Mouse (Mus musculus): ENCODE data around the gene Dennd6b. TPM values are rescaled to one million over a fixed set of nuclear protein-coding genes. Genes with fewer than 3 reads are reported as not detected.

Dennd6b gene
- total RNA-seq, 1 experiment from 2014 or later = 9.1 TPM

DNA sequence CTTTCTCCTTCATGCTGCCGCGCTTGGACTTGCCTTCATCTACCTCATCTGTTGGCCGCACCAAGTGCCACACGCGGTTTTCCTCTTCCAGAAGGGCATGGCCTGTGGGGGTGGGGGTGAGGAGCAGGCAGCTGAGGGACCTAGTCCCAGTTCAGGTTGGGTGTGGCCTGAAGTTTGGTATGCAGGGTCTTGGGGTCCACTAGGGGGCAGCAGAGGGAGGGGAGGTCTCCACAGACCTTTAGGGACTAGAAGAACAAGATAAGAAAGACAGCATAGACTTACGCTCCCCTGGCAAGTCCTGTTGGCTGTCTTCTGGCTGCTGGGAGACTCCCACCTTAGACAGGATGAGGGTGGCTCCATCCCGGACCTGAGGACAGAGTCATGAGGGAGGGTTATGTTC is 38.3 kb downstream of the Dennd6b start:
- peak; percentile 68 for DNase-seq

DNA sequence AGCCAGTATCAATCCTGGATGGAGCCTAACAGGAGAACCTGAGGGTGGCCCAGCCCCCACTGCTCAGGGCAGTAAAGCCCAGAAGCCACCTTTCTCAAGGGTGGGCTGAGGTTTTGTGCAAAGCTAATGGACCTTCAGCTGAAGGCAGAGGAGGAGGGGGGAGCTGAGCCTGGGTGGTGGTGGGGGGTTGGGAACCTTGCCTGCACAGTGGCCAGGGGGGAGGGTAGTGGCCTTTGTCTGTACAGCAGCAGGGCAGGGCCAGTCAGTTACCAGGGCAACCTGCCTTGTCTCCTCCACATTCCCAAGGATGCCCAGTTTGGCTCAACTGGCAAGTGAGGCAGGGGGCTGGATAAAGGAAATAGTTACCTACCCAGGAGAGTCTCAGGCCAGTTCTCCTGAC is 44.0 kb downstream of the Dennd6b start:
- DNase-seq = no peak

DNA sequence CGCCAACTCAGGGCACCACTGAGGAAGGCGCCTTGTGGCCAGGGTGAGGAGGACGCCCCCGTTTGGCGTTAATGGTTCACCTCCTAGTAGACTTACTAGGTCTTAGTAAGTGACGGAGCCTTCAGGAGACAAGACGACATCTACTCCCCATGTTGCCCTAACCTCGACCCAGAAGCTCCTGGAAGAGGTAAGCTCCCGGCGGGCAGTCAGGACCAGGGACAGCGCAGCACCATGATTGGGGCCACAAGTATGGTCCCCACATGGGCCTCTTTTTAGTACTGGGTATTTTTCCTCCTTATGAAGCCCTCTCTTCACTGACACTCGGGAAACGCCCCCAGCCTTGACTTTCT is 46.3 kb downstream of the Dennd6b start:
- peak; percentile 56 for DNase-seq

DNA sequence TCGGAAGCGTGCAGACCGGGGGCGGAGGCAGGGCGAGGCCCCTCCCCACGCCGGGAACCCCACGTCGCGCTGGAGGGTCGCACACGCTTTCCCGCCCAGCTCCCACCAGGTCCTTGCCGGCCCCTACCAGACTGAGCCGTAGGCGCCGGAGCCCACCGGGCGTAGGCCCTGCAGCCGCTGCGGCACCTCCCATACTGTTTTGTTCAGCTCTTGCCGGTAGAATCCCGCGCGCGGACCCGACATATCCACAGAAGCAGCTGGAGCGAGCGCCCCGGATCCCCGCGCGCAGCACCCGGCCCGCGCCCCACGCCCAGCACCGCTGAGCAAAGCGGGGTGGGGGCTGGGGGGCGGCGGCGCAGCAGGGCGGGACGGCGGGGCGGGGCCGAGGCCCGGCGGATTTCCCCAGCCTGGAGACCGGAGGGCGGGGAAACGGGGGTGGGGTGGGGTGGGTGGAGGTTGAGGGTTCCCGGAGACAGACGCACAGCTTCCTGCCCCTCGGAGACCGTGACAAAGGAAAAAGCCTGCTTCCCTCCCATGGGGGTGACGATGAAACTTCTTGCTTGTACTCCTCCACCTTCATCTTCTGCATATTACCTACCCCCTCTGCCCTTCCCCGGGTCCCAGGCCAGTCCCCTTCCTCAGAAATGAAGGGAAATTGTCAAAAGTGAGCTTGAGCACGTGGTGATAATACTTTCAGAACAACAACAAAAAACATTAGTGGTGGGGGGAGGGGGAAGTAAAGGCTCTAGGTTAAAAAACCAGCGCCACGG is 46.8 kb downstream of the Dennd6b start, which contains the start of gene Mapk11:
Mapk11 (minus strand) TSS at position 358 of the 770 bp plus-strand sequence.
- peak; percentile 46 for DNase-seq

DNA sequence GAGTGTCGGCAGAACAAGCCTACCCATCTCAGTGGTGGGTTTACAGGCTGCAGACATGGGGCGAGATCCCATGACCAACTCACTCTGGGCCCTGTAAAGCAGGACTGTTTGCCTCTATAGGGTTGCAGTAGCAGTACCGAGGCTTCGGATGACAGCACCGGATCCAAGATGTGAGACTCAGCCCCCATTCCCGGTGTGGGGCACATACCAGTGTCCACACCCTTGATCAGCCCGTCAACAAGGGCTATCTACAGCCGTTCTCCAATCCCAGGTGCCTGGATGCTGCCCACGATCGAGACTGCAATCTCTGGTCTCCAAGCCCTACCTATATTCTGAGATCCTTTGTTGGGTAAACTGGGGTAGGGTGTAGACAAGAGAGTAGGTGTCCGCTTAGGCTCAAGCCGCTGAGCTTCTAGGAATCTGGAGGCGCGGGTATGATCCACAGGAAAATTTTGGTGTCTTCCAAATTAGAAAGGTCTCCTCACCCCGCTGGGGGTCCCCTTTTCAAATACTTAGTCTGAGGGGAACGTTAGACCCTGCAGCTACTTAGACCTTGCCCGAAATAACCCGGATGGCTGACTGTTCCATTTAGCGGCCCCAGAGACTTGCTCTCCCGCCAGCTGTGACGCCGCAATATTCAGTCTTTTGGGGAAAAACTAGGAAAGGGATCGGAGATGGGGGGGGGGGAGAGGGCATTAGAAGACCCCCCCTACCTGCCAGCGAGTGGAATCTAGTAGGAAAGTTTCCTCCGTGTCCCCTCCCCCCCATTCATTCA is 47.6 kb downstream of the Dennd6b start:
- no peak for DNase-seq

DNA sequence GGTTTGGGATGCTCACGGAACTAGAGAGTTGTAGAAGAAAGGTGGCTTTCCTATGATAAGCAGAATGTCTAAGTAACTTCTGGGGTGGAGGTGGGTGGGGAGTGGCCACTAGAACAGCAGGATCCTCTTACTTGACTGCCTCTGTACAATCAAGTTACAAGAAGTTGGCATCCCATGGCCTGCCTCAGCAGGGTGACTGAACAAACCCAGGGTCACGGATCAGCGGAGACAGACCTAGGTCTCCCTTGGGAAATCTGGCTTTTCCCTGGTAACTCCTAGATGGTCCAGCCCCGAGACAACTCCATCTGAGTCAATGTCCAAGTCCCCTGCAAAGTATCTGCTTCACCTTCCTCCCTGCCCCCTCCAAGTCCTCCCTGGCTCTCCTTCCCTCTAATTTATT is 48.4 kb downstream of the Dennd6b start:
- no peak for DNase-seq

DNA sequence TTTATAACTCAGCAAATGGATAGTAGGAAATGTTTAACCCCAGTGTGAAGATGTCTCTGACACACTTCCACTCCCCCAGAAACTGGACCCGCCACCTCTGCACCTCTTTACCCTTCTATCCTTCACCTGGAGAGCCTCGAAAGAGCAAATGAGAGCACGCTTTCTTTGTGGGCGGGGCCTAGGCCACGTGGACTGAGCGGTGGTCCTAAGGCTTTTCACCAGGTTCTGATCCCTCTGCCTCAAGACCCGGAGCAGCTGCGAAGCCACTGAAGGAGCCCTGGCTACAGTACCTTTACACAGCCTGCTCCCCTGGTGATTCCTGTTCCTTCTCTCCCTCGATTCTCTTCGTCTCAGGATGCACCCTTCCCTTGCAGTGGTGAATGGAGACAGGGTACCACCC is 48.8 kb downstream of the Dennd6b start:
- no peak for DNase-seq

DNA sequence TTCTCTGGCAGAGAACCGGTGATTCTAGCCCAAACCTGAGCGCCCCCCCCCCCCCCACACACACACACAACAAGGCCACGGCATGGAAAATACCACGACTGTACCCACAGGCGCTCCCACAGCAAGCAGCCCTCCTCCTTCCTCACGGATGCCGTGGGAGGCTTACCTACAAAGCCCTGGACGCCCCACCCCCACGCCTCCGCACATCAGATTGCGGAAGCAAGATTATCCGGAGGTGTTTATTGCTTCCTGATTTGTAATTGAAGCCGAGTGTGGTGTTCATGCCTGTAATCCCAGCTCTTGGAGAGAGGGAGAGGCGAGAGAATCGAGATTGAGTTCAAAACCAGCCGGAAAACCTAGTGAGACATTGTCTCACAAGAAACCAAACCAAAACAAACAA is 49.3 kb downstream of the Dennd6b start:
- DNase-seq = no peak

DNA sequence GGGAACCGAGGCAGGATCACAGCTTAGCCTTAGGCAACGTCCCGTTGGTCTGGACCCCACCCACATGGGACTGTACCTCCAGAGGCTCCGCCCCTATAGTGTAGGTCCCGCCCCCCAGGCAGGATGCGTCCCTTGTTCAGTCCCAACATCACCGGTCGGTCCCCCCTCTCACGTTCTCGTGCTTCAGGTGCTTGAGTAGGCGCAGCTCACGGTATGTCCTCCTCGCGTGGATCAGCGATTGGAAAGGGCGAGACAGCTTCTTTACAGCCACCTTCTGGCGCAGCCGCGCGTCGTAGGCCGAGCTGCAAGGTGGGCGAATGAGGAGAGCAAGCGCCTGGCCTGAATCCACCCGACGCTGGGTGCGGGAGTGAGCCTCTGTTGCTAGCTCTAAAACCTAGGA is 49.8 kb downstream of the Dennd6b start:
- DNase-seq = no peak

DNA sequence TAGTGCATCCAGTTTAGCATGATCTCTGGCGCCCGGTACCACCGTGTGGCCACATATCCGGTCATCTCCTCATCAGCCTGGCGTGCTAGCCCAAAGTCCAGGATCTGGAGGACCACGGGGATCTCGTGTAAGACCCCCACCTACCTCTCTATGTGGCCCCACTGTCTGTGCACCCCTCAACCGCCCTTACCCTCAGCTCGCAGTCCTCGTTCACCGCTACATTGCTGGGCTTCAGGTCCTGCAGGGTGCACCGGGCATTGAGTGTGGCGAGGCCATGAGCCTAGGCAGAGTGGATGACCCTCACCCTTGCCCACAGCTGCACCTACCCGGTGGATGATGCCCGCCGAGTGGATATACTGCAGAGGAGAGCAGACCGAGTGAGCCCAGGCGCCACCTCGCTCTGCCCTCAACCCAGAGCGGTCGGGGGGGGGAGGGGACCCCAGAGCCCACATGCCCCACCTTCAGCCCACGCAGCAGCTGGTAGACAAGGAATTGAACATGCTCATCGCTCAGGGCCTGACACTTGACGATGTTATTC is 50.4 kb downstream of the Dennd6b start:
- no peak for DNase-seq

DNA sequence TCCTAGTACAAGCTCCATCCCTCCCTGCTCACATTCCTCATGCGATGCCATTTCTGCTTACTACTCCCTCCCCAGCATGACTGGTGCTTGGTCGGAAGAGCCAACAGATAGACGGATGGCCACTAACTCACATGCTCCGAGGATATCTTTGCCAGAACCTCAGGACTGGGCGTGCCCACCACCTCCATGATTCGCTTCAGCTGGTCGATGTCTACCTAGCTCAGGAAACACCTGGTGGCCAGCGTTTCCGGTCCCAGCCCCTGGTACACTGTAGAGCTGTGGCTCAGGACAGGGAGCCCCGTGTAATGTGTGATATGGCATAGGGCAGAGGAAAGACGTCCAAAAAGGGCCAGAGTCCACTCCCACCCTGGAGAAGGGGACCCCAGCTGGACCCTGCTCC is 51.3 kb downstream of the Dennd6b start:
- no peak for DNase-seq

DNA sequence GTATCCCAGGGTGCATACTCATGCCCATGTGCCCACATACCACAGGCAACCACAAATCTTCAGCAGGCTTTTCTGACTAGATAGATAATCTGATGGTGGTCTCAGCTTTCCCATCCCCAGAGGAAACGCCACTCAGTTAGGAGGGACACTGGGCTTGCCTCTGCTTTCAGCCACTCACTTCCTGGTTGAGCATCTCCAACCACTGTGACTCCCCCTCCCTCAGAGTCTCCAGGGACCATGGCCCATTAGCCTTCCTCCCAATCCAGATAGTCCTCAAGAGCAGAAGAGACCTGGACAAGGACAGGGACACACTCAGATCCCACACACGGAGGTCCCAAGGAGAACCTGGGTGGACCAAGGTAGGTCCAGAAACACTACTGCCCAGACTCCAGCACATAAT is 53.2 kb downstream of the Dennd6b start:
- no peak for DNase-seq

DNA sequence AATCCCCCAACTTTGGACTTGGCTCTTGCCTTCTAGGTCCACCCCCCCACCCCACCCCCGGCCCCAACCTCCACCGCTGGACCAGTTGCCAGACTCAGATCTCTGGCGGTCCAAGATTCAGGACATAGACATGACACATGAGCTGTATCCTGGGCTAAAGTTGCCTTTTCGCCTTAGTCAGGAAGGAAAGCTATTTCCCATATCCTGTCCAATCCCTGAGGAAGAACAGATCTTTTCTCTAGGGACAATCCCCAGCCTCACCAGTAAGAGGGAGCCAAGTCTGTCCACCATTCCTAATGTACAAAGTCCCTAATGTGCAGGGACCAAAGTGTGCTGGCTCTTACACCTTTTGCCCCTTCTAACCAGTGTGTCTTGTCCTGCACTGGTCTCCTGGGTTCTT is 54.4 kb downstream of the Dennd6b start:
- DNase-seq = no peak

DNA sequence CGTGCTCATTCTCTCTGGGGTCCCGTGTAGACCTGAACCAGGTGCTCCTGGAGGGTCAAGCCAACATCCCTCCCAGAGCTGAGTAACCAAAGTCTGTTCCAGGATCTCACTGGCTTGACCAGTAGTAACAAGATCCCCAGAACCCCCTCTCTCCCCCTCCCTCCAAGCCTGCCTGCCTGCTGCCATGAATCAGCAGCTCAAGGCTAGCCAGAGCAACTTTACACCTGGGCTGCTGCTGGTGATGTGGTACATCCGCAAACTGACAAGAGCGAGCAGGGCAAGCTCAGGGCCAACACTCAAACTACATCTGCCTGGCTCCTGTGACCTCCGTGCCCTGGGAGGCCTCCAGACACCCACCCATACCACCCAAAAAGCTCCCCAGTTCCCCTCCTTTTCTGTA is 54.9 kb downstream of the Dennd6b start:
- DNase-seq = no peak

DNA sequence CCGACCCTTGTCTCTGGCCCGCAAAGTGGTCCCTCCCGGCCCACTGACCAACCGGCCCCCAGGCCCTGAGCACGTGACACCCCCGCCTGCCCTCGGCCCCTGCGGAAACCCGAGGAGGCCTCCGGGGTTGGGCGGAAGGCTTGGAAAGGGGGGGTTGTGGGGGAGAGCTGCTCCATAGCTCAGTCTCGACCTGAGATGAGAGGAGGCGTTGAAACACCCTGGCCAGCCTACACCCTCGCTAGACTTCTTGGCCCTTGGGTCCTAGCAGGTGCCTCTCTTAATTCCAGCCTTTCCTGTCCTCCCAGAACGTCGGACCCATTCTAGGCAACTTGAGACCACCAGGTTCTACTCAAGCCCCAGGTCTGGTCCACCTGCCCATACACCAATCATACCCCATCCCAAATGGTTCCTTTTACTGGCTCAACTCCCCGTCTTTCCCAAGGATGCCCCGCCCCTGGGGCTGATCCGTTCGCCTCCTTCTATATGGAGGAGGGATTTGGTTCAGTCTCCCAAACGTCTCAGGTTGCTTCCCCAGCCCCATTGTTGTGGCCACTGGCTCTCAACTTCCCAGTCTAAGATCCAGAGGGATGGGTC is 55.5 kb downstream of the Dennd6b start, which contains the start of gene Mapk12:
Mapk12 (minus strand) TSS at position 45 of the 594 bp plus-strand sequence.
- DNase-seq = peak; percentile 44

DNA sequence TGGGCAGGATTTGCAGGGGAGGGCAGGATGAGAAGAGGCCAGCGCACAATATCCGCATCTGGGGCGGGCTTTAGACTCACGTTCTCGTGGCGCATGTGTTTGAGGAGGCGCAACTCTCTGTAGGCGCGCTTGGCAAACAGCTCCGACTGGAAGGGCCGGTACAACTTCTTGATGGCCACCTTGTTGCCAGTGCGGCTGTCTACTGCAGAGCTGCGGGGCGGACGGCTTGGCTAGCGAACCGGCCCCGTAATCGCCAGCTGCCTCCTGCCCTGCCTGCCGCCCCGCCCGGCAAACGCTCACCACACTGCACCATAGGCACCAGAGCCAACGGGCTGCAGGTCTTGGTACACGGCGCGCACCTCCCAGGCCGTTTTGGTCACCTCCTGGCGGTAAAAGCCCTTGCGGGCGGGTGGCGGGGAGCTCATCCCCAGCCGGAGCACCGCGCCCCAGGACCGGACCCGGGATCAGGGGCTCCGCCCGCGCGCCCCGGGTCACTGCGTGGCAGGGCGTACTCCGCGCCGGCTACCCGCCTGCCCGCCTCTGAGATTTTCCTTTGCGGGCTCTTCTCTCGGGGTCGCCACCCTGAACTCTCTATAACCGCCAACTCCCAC is 56.1 kb downstream of the Dennd6b start:
- no peak for DNase-seq

DNA sequence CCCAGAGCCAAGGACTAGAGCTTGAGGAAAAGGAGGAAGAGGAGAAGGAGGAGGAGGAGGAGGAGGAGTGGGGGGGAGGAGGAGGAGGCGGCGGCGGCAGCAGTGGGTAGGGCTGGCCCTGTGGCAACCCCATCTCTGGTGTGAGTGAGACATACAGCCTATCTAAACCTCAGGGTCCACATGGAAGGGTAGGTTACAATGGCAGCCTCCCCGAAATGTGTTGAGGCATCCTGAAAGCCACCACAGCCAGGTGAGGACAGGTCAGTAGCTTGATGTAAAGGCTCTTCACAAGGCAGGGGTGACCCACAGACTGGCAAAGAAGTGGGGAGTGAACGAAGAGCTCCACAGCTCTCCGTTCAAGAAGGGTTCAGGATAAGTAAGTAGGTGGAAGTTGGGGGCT is 57.8 kb downstream of the Dennd6b start:
- no peak for DNase-seq

DNA sequence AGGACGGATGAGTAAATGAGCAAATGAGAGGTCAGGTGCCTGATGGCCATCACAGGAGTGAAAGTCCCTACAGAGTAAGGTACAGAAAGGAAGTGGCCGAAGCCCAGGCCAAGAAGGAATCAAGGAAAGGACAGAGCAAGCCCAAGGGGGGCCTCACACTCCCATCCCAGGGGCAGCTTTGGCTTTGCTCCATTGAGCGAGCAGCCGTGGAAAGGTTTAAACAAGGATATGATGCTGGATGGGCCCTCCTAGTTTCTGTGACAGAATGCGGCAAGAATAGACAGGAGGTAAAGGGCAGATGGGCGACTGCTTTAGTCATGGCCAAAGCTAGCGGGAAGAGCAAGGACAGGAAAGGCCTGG is 58.3 kb downstream of the Dennd6b start:
- DNase-seq = no peak

DNA sequence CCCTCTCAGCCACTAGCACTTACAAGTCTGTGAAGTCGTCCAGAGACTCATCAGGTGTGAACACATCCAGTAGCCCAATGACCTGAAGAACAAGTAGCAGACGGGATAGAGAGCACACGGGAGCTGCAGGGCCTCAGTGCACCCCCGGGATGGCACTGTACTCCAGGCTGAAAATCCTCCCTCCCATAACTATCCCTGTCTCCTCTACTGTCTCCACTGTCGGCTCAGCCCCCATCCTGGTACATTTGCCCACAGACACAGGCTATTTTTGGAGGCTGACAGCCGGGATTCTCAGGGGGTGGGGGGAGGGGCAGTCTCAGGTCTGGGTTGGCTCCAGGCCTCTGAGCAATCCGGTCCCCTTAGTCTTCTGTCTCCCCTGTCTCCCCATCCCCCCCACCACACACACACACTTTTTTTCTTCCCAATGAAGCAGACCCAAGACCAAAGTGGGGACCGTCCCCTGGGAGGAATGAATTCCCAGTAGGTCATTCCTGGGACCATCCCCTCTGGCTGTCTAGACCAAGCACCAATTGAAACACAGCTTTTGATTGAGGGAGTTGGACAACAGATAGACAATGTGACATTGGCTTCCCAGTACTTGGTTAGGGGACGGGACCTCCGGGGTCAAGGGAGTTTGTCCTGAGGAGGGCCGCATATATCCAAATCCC is 58.8 kb downstream of the Dennd6b start:
- no peak for DNase-seq

DNA sequence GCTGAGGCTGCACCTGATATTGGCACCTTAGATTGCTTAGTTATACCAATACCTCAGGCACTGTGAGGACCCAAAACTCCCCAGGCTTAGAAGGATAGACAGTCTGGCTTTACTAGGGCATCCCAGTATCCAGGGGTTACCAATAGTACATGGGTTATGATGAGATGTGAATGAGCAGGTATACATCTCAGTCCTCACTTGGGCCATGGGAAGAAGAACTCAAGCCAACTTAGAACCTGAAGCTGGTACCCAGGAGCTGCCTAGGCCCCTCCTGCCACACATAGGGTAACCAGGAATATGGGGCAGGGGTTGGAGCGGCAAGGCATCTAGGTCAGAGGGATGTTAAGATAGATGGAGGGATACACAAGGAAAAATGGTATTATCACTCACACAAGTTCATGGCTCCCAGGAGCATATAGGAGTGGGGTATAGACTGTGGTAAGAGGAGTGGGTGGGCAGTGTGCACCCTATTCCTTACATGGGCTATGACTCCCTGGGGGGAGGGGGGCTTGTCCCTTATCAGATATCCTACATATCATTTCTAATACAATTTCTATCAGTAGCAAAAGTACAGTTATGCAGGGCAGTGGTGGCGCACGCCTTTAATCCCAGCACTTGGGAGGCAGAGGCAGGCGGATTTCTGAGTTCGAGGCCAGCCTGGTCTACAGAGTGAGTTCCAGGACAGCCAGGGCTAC is 59.7 kb downstream of the Dennd6b start:
- DNase-seq = no peak
